Mouse (Mus musculus): Measurements from ENCODE around the gene Tbrg1.

Tbrg1 gene

GRCm38 (mm10) chr9:37656931-37657481 is at the start of gene Tbrg1:
Gene Tbrg1, minus strand, starts transcription at chr9:37657312.
- peak; percentile 82 for ATAC-seq (ENCODE audit: insufficient number of reproducible peaks, low FRiP score, low TSS enrichment)

GRCm38 (mm10) chr9:37689970-37690686 is 33.0 kb upstream of the Tbrg1 start:
- ATAC-seq (ENCODE audit: insufficient number of reproducible peaks, low FRiP score, low TSS enrichment): no peak

DNA sequence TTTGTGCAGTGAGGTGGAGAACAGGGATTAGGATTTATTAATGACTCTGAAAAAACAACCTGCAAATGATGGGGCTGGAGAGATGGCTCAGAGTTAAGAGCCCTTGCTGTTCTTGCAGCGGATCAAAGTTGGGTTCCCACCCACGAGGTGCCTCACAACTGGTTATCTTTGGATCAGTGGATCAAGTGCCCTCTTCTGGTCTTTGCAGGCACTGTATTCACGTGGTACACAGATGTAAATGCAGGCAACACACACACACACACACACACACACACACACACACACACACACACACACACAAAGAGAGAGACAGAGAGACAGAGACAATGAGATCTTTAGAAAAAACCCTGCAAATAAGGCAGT is 30.8 kb upstream of the Tbrg1 start:
- no peak for ATAC-seq (ENCODE audit: insufficient number of reproducible peaks, low FRiP score, low TSS enrichment)

- ATAC-seq (ENCODE audit: insufficient number of reproducible peaks, low FRiP score, low TSS enrichment): no peak
Observed at GRCm38 (mm10) chr9:37687288-37687940, 30.3 kb upstream of the Tbrg1 start.

GRCm38 (mm10) chr9:37681123-37681522 is 24.0 kb upstream of the Tbrg1 start:
- ATAC-seq (ENCODE audit: insufficient number of reproducible peaks, low FRiP score, low TSS enrichment): no peak

DNA sequence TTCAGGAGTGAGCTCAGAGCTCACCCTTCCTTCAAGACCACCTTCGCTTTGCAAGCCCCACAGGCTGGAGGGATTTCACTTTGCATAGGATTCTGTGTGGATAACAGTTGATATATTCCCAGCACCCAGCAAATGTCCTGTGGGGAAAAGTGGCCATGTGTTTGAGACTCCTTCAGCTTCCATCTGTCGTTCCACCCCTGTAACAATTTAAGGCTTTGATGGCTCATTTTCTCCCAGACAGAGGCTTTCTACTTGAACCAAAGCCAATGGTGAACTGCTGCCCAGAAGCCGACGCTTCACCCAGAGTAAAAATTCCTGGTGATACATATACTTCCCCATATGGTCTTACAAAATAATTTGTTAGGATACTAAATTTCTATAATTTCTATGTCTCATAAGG is 18.2 kb upstream of the Tbrg1 start:
- ATAC-seq (ENCODE audit: insufficient number of reproducible peaks, low FRiP score, low TSS enrichment): no peak

DNA sequence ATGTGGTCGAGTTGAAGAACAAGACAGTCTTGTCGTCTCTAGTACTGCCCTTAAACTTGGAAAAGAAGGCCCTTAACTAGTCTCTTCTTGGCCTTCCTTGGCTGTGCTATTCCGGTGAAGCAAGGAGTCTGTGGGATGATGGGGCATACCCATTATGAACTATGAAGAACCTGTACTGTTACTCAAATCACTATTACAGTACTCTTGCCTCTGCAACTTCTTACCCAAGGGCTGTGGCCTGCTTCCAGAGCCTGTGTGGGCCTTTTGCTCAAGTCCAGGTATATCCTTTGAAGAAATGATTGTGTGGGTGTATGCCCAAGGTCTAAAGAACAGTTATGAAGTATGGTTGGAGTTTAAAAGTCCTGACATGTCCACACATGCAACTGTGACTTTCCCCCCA is 13.1 kb upstream of the Tbrg1 start:
- ATAC-seq (ENCODE audit: insufficient number of reproducible peaks, low FRiP score, low TSS enrichment): no peak

GRCm38 (mm10) chr9:37669678-37670077 is 12.6 kb upstream of the Tbrg1 start:
- no peak for ATAC-seq (ENCODE audit: insufficient number of reproducible peaks, low FRiP score, low TSS enrichment)

- ATAC-seq (ENCODE audit: insufficient number of reproducible peaks, low FRiP score, low TSS enrichment): no peak
Observed at GRCm38 (mm10) chr9:37669115-37669514, 12.0 kb upstream of the Tbrg1 start, which contains the start of gene Panx3. Gene Panx3, minus strand, starts transcription at chr9:37669235.

- ATAC-seq (ENCODE audit: insufficient number of reproducible peaks, low FRiP score, low TSS enrichment): no peak
Observed at GRCm38 (mm10) chr9:37666045-37666444, 8.9 kb upstream of the Tbrg1 start.

DNA sequence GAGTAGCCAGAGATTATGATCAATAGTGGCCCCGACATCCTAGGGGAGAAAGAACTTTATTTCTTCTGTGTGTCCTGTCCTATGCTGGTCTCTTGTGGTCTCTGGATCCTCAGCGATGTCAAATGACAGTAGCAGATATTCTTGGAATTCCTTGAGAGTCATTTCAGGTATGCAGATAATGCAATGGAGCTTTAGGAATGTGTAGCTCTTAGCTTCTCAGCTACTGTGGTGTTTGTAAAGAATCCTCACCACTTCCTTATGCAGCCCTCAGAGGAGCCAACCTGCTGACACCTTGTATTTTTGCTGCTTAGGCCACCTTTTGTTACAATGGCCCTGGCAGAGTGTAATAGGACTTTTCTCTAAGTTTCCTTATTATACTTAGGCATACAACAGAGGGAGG is 7.5 kb upstream of the Tbrg1 start:
- ATAC-seq (ENCODE audit: insufficient number of reproducible peaks, low FRiP score, low TSS enrichment): no peak

DNA sequence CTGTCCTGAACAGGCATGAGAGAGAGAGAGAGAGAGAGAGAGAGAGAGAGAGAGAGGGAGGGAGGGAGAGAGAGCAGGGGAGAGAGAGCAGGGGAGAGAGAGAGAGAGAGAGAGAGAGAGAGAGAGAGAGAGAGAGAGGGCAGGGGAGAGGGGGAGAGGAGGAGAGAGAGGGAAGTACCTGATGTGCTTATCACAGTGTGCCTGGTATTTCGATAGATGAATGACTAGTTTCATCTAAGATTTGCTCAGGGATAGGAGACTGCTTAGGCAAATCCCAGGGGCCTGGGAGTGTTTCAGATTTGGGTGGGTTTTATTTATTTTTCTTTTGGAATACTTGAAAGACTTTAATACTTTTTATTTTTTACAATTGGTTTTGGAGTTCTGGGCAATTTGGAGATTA is 6.1 kb upstream of the Tbrg1 start:
- ATAC-seq (ENCODE audit: insufficient number of reproducible peaks, low FRiP score, low TSS enrichment): no peak

- no peak for ATAC-seq (ENCODE audit: insufficient number of reproducible peaks, low FRiP score, low TSS enrichment)
Observed at GRCm38 (mm10) chr9:37659413-37659812, 2.3 kb upstream of the Tbrg1 start.

DNA sequence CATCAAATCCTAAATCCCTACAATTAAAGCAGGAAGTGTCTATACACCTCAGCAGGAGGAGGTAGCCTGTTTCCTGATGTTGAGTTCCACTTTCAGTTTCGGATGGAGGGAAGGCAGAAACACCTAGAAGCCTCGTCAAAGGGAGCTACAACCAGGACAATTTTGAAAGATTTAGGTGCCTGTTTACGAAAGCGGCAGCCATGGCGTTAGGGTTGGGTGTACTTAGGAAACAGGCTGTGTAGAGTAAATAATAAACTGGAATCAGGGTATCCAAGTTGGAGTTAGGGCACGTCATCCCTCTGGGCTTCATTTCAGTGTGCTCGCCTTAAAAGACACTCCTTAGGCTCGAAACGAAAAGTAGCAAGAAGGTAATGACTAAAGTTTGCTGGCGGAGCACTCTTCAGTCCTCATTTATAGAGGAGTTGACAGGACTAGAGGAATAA is 652 bp downstream of the Tbrg1 start:
- no peak; the same call in 1 of the 2 replicates for ATAC-seq (ENCODE audit: insufficient number of reproducible peaks, low FRiP score, low TSS enrichment)

DNA sequence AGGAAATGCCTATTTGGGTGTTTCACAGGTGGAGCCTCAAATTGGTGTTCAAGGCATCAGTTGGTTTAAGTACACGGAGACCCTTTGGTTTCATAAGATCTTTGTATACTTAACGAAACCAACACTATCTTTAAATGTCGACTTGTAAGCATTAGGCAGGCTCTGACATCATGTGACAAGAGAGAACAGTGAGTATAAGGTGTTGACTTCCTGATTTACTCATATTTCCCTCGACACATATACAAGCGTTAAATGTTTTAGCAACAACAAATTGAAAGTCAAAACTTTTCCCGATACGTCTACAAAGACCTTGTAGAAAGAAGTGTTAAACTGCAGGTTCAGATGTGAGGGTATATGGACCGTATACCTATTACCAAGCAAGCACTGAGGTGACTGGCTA is 1.2 kb downstream of the Tbrg1 start:
- ATAC-seq (ENCODE audit: insufficient number of reproducible peaks, low FRiP score, low TSS enrichment): no peak

DNA sequence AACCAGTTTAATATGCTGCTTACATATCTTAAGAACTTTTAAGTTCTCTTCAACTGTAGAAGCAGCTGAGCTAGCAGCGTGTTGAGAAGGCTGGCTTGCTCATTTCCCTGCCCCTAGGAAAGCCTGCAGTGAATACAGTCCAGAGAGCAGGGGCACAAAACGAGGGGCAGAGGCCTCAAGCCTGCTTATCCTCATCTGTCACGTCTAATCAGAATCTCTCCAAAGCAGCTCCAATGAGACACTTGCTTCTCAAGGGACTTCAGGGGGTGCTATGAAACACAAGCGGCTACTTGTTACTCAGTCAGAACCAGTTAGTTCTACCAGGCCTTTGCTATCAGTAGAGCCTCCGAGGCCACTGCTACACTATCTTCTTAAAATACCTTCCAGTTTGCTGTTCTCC is 3.3 kb downstream of the Tbrg1 start:
- ATAC-seq (ENCODE audit: insufficient number of reproducible peaks, low FRiP score, low TSS enrichment): no peak

- no peak for ATAC-seq (ENCODE audit: insufficient number of reproducible peaks, low FRiP score, low TSS enrichment)
Observed at GRCm38 (mm10) chr9:37650639-37651038, 6.5 kb downstream of the Tbrg1 start.

- ATAC-seq (ENCODE audit: insufficient number of reproducible peaks, low FRiP score, low TSS enrichment): no peak
Observed at GRCm38 (mm10) chr9:37646246-37646645, 10.9 kb downstream of the Tbrg1 start.

DNA sequence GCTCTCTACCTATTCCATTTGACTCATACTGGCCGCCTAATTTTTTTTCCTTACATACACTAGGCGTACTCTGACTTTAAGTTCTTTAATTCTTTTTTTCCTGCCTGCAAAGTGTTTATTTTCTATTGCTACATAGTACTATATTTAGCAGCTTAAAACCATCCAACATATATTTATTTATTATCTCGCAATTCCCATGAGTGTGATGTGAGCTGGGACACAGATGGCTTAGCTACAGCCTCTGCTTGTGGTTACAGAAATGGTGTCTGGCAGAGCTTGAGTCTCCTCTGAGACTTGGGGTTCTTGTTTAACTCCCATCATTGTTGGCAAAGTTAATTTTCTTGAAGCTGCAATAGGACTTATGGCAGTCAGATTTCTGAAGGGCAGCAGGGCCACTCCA is 18.4 kb downstream of the Tbrg1 start:
- ATAC-seq (ENCODE audit: insufficient number of reproducible peaks, low FRiP score, low TSS enrichment): no peak

DNA sequence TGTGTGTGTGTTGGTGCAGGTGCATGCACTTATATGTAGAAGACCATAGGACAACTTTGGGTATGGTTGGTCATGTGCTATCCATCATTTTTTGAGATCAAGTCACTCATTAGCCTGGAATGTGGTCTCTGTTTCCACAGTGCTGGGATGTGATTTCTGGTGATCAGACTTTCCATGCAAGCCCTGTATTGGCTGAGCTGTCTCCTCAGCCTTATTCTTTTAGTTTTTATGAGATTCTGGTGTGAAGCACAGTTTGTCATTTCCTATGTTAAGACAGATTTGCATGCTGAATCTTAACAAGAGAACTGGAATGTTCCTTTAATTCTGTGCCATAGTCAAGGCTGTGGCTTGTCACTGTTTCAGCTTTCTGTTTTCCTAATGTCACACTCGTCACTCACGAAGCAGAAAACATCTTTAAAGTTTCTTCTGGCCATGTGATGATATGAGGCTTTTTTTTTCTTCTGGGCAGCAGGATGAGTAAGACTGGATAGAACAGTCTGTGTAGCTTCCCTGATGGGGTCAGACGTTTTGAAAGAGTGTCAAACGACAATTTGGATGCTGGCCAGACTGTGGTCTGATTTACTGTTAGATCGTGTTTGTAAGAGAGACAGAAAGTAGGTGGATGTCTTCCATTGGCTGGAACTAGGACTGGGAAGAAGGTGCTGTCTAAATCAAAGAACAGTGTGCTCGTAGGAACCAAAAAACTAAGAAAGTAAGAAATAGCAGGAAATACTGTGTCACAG is 20.1 kb downstream of the Tbrg1 start:
- ATAC-seq (ENCODE audit: insufficient number of reproducible peaks, low FRiP score, low TSS enrichment): no peak

DNA sequence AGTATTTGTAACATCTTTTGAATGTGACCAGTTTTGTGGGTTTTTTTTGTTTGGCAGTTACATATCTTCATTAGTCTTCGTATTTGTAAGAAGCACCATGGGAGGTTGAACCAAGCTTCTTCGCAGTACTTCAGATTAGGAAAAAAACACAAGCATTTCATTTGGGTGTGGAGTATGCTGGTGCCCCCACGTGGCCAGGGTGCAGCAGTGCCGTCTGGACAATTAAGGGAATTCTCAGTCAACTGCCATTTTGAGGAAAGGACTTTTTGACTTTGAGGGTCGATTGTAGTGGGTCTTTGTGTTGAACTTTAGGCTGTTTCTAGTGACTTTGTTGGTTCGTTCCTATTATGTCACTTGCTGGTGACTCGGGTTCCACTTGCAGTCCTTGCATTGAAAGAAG is 20.8 kb downstream of the Tbrg1 start:
- peak; percentile 58; the same call in 1 of the 2 replicates for ATAC-seq (ENCODE audit: insufficient number of reproducible peaks, low FRiP score, low TSS enrichment)

Measured in cerebellum, adult (tissue).